Mouse (Mus musculus) layer of hippocampus, adult 9-11 months (tissue): ENCODE measurements around the gene Cep290.
A peak's percentile ranks its signal among the peaks of the same experiment; 100 is the strongest.
"Not testable (repeated sequence)": the region's sequence is repeated elsewhere in the genome, so short reads cannot be mapped to it uniquely, and the experiment has no call there.

Experiments
- DNase-seq: peaks from one replicate; pipeline ENCODE4 v3.0.0; 2022

Gene Cep290

GRCm38 (mm10) chr10:100487097-100487978, at the start of gene Cep290, which contains the start of gene Tmtc3:
TSS of gene Cep290 (plus strand) at chr10:100487558.
TSS of gene Tmtc3 (minus strand) at chr10:100487350.
- DNase-seq = peak; percentile 98

- no peak for DNase-seq
Observed at GRCm38 (mm10) chr10:100449394-100449793, 38.0 kb upstream of the Cep290 start.

- DNase-seq = no peak
Observed at GRCm38 (mm10) chr10:100460515-100460914, 26.8 kb upstream of the Cep290 start.

GRCm38 (mm10) chr10:100475040-100475439, 12.3 kb upstream of the Cep290 start:
- no peak for DNase-seq

- no peak for DNase-seq
Observed at GRCm38 (mm10) chr10:100479538-100479937, 7.8 kb upstream of the Cep290 start.

DNA sequence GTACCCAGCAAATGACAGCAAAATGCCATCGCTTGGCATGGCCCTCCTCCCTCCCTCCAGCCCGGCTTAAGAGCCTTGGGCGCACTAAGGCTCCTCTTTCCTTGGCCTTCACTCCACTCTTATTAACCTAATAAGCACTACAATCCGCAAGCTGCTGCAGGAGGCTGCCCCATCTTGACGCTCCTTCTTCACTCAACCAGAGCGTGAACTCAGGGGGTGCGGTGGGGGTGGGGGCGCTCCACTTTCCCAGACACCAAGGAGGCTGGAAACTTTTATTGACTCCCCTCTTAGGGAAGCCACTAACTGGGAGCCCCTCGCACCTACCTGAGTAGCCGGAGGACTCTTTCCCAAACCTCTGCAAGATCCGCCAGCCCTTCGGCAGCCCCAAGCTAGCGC, 659 bp upstream of the Cep290 start:
- no peak for DNase-seq

DNA sequence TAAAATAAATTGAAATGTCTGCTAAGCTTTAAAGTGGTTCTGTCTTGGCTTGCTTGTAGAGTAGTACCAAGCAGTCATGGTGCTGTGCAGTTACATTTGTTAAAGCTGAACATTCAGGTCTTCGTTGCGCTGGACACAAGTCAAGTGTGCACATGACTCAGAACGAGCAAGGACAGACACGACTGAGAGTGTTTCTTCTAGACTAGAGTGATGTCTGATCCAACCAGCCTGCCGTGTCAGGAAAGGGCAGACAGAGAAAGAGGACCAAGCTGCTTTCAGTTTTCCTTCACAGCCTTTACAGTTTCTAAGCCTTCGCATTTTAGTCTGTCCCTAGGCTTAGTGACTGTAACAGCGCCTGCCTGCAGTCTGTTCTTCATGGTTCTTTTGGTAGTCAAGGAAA, 4.6 kb downstream of the Cep290 start:
- DNase-seq = no peak

DNA sequence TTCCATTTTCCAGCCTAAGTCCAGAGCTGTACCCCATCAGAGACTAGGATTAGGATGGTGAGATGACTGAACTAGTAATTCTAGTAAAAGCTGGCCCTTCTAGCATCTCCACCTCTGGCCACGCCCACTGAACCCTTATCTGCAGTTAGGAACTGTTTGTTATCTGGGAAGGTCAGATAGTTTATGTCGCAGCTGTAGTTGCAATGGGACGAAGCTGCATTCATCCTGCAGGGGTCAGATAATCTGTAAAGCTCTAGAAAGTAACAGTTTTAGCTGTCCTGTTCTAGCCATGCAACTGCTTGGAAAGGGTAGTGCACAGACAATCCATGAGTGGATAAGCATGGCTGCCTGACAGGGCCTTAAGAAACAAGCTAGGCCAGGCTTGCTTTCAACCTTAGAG, 11.0 kb downstream of the Cep290 start:
- DNase-seq = no peak

- no peak for DNase-seq
Observed at GRCm38 (mm10) chr10:100508170-100508569, 20.8 kb downstream of the Cep290 start.

DNA sequence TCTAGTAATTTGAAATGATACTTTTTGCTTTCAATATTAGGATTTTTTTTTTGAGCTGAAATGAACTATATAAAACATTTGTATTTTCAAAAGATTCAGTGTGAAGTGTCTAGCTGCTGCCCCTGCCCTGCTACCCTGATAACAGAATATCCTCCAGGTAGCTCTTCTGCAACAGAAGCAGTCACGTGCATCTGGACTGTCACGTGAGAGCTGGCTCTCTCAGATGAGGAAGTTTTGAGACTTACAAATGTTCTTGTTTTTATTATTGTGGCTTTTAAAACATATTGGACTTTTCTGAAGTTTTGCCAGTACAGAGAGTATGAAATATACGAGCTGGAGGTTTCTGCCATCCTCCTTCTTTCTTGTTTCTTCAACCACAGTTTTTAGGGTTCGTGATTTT, 34.3 kb downstream of the Cep290 start:
- no peak for DNase-seq

DNA sequence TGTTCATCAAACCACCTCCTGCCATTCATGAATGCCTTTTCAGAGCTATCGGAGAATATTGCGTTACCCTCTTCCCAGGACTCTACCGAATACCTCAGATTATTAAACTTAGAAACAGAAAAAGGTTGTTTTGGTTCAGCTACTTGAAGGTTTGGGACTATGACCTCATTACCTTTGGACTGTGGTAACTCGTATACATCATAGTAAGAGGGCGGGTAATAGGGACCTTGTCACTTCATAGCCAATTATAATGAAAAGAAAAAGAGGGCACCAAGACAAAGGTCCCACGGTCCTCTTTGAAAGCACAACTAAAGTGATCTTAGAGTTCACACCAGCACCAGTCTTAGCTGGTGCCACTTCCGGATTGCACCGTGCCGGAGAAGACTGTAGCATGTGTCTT, 35.0 kb downstream of the Cep290 start:
- no peak for DNase-seq

GRCm38 (mm10) chr10:100524499-100525390, 37.4 kb downstream of the Cep290 start:
- no peak for DNase-seq

DNA sequence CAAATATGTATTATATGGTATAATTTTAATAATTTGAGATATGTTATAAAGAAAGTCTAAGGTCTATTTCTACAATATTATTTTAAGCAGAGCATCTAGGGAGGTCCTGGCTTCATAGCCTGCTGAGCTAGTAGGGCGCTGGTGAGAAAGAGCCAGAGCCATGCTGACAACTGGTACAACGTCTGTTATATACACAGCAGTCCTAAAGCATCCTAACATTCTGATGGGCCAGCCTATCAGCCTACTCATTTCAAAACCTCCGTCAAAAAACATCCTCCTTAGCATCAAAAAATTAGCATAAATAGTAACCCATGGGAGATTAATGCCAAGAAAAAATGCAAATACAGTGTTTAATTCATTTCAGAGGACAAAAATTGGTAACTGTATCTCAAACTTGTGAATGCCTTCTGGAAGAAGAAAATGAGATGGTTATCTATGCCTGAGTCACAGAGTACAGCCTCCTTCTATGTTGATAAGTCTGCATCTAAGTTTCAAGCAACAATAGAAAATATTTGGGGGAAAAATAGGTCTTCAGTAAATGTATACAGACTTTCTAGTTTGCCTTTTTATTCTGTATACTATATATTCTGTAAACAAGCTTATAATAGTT, 69.3 kb downstream of the Cep290 start:
- DNase-seq = no peak

DNA sequence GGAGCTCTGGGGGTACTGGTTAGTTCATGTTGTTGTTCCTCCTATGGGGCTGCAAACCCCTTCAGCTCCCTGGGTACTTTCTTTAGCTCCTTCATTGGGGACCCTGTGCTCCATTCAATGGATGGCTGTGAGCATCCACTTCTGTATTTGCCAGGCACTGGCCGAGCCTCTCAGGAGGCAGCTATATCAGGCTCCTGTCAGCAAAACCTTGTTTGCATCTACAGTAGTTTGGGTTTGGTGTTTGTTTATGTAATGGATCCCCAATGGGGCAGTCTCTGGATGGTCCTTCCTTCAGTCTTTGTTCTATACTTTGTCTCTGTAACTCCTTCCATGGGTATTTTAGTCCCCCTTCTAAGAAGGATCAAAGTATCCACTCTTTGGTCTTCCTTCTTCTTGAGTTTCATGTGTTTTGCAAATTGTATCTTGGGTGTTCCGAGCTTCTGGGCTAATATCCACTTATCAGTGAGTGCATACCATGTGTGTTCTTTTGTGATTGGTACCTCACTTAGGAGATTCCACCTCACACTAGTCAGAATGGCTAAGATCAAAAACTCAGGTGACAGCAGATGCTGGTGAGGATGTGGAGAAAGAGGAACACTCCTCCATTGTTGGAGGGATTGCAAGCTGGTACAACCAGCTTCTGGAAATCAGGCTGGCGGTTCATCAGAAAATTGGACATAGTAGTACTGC, 73.0 kb downstream of the Cep290 start:
- DNase-seq = not testable (repeated sequence)

GRCm38 (mm10) chr10:100564112-100564511, 76.8 kb downstream of the Cep290 start:
- DNase-seq = no peak

- DNase-seq = no peak
Observed at GRCm38 (mm10) chr10:100571707-100572106, 84.3 kb downstream of the Cep290 start.

GRCm38 (mm10) chr10:100574505-100575149, 87.3 kb downstream of the Cep290 start:
- no peak for DNase-seq

DNA sequence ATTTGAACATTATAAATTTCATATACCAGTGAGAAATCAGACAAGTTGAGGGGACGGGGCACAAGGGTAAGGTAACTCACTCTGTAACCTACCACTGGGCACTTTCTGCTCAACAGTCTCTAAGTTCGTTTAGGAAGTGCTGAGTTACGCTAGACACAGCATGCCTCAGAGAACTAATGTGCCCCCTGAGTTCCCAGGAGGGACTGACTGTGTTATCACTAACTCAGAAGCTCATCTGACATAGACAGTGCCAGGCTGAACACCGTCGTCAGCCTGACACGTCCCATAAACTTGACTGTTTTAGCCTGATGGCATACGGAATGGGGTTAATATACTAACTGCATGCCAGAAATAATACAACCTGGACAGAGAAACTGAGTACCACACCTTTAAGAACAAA, 87.9 kb downstream of the Cep290 start:
- DNase-seq = no peak

GRCm38 (mm10) chr10:100584178-100584577, 96.8 kb downstream of the Cep290 start:
- DNase-seq = no peak

DNA sequence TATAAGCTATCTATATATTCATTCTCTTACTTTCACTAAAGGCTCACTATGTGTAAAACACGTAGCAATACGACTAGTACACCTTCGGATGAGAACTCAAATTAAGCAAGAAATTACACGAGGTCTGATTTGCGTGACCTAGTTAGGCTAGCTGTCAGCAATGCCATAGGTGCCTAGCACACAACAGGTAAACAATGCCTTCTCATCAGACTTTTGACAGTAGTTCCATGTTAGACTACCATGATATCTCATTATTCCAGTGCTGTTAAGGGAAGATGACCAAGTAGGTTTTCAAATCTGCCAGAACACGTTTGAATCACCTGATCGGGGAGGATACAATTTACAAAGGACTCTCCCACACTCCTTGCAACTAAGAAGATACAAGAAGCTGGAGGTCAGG, 101.2 kb downstream of the Cep290 start:
- DNase-seq = no peak

GRCm38 (mm10) chr10:100588932-100589388, 101.6 kb downstream of the Cep290 start:
- peak; percentile 93 for DNase-seq

DNA sequence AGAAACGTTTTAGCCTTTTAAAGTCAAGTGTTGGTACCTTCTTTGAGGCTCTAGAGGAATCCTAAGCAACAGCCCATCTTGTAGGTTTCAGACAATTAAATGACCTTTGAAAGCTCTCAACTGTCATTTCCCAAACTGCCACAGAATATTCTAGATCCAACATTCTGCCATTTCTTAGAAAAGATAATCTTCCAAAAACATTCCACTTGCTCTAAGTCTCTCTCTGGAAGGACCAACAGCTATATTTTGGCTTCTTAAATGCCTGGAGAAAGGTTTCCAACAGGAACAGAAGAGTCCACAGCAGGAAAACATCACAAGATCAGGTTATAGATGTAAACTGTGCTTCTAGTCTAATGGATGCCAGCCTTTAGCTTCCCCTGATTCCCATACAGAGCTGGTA, 103.0 kb downstream of the Cep290 start, which contains the start of the genes 4930430F08Rik and 1700017N19Rik:
Gene 4930430F08Rik (minus strand): TSS at position 101 of the 400 bp plus-strand sequence.
Gene 1700017N19Rik (plus strand): TSS at position 162 of the 400 bp plus-strand sequence.
- no peak for DNase-seq
